In the genomic region with DNA sequence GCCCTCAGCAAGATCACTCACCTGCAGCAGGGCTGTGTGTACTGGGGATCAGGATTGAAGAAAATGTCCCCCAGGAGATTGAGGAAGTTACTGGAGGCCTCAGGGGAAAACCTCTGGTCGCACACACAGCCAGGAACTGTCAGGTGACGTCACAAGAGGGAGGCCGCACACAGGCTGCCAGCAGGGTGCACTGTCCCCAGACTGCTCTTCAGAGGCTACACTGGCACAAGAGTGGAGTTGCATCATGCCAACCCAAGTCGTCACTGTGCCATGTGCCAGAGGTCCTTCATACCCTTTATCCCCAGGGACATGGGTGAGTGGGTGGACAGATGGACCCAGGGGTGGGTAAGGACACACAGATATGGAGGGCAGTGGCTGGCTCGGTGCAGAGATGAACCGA, we compare ENCODE assay signal across 12 mouse cellular contexts. TPM values are rescaled to one million over a fixed set of nuclear protein-coding genes. Genes with fewer than 3 reads are reported as not detected.
DNase-seq lines count a peak whose midpoint lies in the region; ATAC-seq and TF ChIP-seq lines count a peak whose summit lies in the region.
"Had no signal": no experiment of that assay in that cellular context is flagged by ENCODE, and none has a peak within 500 bp of the region (broad histone marks: within the 10 kb centered on the region; RNA-seq: fewer than 3 reads in every experiment).

No protein-coding gene starts in this region.

- H3K27me3 ChIP-seq in CH12.LX (replicated peaks): no peaks in the 10 kb centered on the region
- no peaks in the 10 kb centered on the region for H3K27me3 ChIP-seq in hindbrain, postnatal 0 days (ENCODE audit: insufficient read depth, low read length)
- H3K27me3 ChIP-seq: embryonic facial prominence, embryonic 12.5 days had no signal

- TF ChIP-seq EP300 in CH12.LX (IDR thresholded peaks at IDR 0.05; ENCODE audit: low read length): peak; percentile 46; the same call in 1 of the 2 replicates

- 63% methylated on average over 6 of the region's 6 CpGs for WGBS in lung, adult 2 months
- WGBS in hindbrain, postnatal 0 days: 75% methylated on average over 6 of the region's 6 CpGs

- TF ChIP-seq CTCF in lung, adult 2 months (IDR thresholded peaks at IDR 0.05; ENCODE audit: insufficient read depth, low read length): 0 out of 2 replicates have a peak, but pooled peaks have one; percentile 6
- peak in 1 of 2 experiments; percentile 70; a peak in 3 of 4 replicates for TF ChIP-seq CTCF in CH12.LX (conservative IDR thresholded peaks at IDR 0.05 in 1 of 2, IDR thresholded peaks at IDR 0.05 in 1 of 2; ENCODE audit: low read depth in 2 of 2, low read length in 2 of 2)
- TF ChIP-seq CTCF in hindbrain, postnatal 0 days (IDR thresholded peaks at IDR 0.05; ENCODE audit: low read depth): no peak

- TF ChIP-seq POLR2A in lung, adult 2 months (IDR thresholded peaks at IDR 0.05; ENCODE audit: borderline replicate concordance, extremely low read depth, low read depth, low read length): no peak
- TF ChIP-seq POLR2A in CH12.LX (IDR thresholded peaks at IDR 0.05; ENCODE audit: low read depth, low read length): 0 out of 2 replicates have a peak, but pooled peaks have one; percentile 14

- H3K9me3 ChIP-seq in CH12.LX (replicated peaks; ENCODE audit: low read length): no peaks in the 10 kb centered on the region
- H3K9me3 ChIP-seq in hindbrain, postnatal 0 days (ENCODE audit: low read length): no peaks in the 10 kb centered on the region
- H3K9me3 ChIP-seq: embryonic facial prominence, embryonic 12.5 days had no signal

- H3K27ac ChIP-seq in CH12.LX (ENCODE audit: insufficient read depth, low read depth): peak overlapping the region; percentile 81
- no peak overlapping the region for H3K27ac ChIP-seq in hindbrain, postnatal 0 days
- H3K27ac ChIP-seq: embryonic facial prominence, embryonic 12.5 days had no signal

- dilution Hi-C loops in CH12.LX (cut with MboI; ENCODE audit: extremely low pct_ligation_motif_present, extremely low pct_unique_long_range_greater_than_20kb, low sequenced_read_pairs): no loop called here

- no peaks in the 10 kb centered on the region for H3K79me2 ChIP-seq in CH12.LX (replicated peaks; ENCODE audit: control insufficient read depth, extremely low read depth, insufficient read depth, poor library complexity, severe bottlenecking)

- H3K9ac ChIP-seq in CH12.LX (ENCODE audit: insufficient read depth, low read depth): no peak overlapping the region
- no peak overlapping the region for H3K9ac ChIP-seq in hindbrain, postnatal 0 days (replicated peaks; ENCODE audit: low read length)
- H3K9ac ChIP-seq: embryonic facial prominence, embryonic 12.5 days had no signal

- no peaks in the 10 kb centered on the region for H3K4me1 ChIP-seq in lung, adult 2 months (ENCODE audit: control insufficient read depth, insufficient read depth, low read length)
- H3K4me1 ChIP-seq in CH12.LX (ENCODE audit: control insufficient read depth in 1 of 2, insufficient read depth in 2 of 2): peaks cover 25 to 69% of the 10 kb centered on the region in 2 experiments
- H3K4me1 ChIP-seq in hindbrain, postnatal 0 days (ENCODE audit: insufficient read depth, low read length): no peaks in the 10 kb centered on the region
- H3K4me1 ChIP-seq: embryonic facial prominence, embryonic 12.5 days had no signal

- TF ChIP-seq RAD21 in CH12.LX (IDR thresholded peaks at IDR 0.05; ENCODE audit: low read depth, low read length): peak; percentile 1; the same call in 1 of the 2 replicates

- in situ Hi-C loops in CH12.LX (cut with MboI; ENCODE audit: low pct_ligation_motif_present, low pct_unique_long_range_greater_than_20kb, low sequenced_read_pairs): no loop called here

- DNase-seq in lung, adult 2 months: no peak
- no peak for DNase-seq in lung, postnatal 14 days
- DNase-seq in CH12.LX (ENCODE audit: extremely low read depth) (peak; percentile 96), adipocyte (ENCODE audit: low spot score) (peak; percentile 61)
- no peak for DNase-seq in kidney, postnatal 4 days
- no peak for DNase-seq in hindbrain, postnatal 0 days (ENCODE audit: low spot score)
- no peak for DNase-seq in embryo, embryonic 10.5 days (ENCODE audit: low spot score)
- DNase-seq: cerebellum, adult 8-10 months; heart, postnatal 4 days; kidney, postnatal 14 days had no signal

- peaks cover 80 to 95% of the 10 kb centered on the region in 2 experiments for H3K36me3 ChIP-seq in CH12.LX (replicated peaks in 1 of 2; ENCODE audit: control insufficient read depth in 1 of 2, insufficient read depth in 1 of 2, low read length in 1 of 2)
- no peaks in the 10 kb centered on the region for H3K36me3 ChIP-seq in hindbrain, postnatal 0 days (ENCODE audit: insufficient read depth, low read length)
- H3K36me3 ChIP-seq: embryonic facial prominence, embryonic 12.5 days had no signal

- no peak overlapping the region for H3K4me2 ChIP-seq in CH12.LX (ENCODE audit: insufficient read depth, low read depth, poor library complexity, severe bottlenecking)
- no peak overlapping the region for H3K4me2 ChIP-seq in hindbrain, postnatal 0 days (ENCODE audit: low read depth, low read length)
- H3K4me2 ChIP-seq: embryonic facial prominence, embryonic 12.5 days had no signal

- H3K4me3 ChIP-seq in lung, adult 2 months (replicated peaks; ENCODE audit: extremely low read depth, low read depth, low read length): no peak overlapping the region
- H3K4me3 ChIP-seq in CH12.LX (replicated peaks in 1 of 3; ENCODE audit: low read depth in 2 of 3, low read length in 2 of 3, poor library complexity in 1 of 3): peak overlapping the region in 1 of 3 experiments; percentile 46
- H3K4me3 ChIP-seq in hindbrain, postnatal 0 days (ENCODE audit: low read length): no peak overlapping the region
- H3K4me3 ChIP-seq: embryonic facial prominence, embryonic 12.5 days had no signal

- peak; percentile 42; the same call in 1 of the 2 replicates for ATAC-seq in megakaryocyte-erythroid progenitor cell, adult 5-6 weeks (replicated peaks; ENCODE audit: low FRiP score, low TSS enrichment, poor library complexity, severe bottlenecking)
- no peak for ATAC-seq in hindbrain, postnatal 0 days

TF ChIP-seq in CH12.LX, 34 proteins besides CTCF, POLR2A, EP300 and RAD21 (continues in another document):
- TF ChIP-seq TCF12 (IDR thresholded peaks at IDR 0.05; ENCODE audit: low read depth, low read length) (peak; percentile 44; the same call in 1 of the 2 replicates), BHLHE40 (IDR thresholded peaks at IDR 0.05; ENCODE audit: low read depth, low read length) (peak; percentile 72), ZC3H11A (IDR thresholded peaks at IDR 0.05; ENCODE audit: low read depth, low read length) (no peak), ETS1 (conservative IDR thresholded peaks at IDR 0.05; ENCODE audit: low read depth, low read length) (peak; percentile 64), ELF1 (IDR thresholded peaks at IDR 0.05; ENCODE audit: low read depth, low read length) (peak; percentile 53), MXI1 (IDR thresholded peaks at IDR 0.05; ENCODE audit: low read depth, low read length) (no peak; the same call in 1 of the 2 replicates), KAT2A (IDR thresholded peaks at IDR 0.05; ENCODE audit: insufficient replicate concordance, low read length) (0 out of 2 replicates have a peak, but pooled peaks have one; percentile 11), MAZ (IDR thresholded peaks at IDR 0.05; ENCODE audit: low read depth, low read length) (no peak), JUND (conservative IDR thresholded peaks at IDR 0.05; ENCODE audit: low read depth, low read length) (peak; percentile 58), JUN (IDR thresholded peaks at IDR 0.05; ENCODE audit: insufficient read depth, low read depth, low read length) (0 out of 2 replicates have a peak, but pooled peaks have one; percentile 12), IRF4 (IDR thresholded peaks at IDR 0.05; ENCODE audit: low read depth, low read length) (peak; percentile 62), SIN3A (IDR thresholded peaks at IDR 0.05; ENCODE audit: low read length) (no peak; the same call in 1 of the 2 replicates), UBTF (IDR thresholded peaks at IDR 0.05; ENCODE audit: low read depth, low read length) (no peak), CHD2 (IDR thresholded peaks at IDR 0.05; ENCODE audit: low read length) (no peak), MAX (IDR thresholded peaks at IDR 0.05; ENCODE audit: low read length) (peak; percentile 92), USF1 (IDR thresholded peaks at IDR 0.05; ENCODE audit: low read depth, low read length) (peak; percentile 4; the same call in 1 of the 2 replicates), ZKSCAN1 (IDR thresholded peaks at IDR 0.05; ENCODE audit: borderline replicate concordance, low read depth, low read length) (no peak), GABPA (IDR thresholded peaks at IDR 0.05; ENCODE audit: insufficient replicate concordance, low read depth, low read length) (no peak)

RNA-seq across cellular contexts. Expression of gene Man2b2, which starts 15.9 kb away (rescaled TPM):
- 95.6 and 106 TPM in 2 replicates for polyA plus RNA-seq in lung, adult 2 months (2012; rRNA removed)
- total RNA-seq in CH12.LX (2012; rRNA removed) (17.2 and 29.9 TPM in 2 replicates), CH12.LX (2014; rRNA removed) (9.1 and 11.9 TPM in 2 replicates)
- 34.5 and 39.4 TPM in 2 replicates for polyA plus RNA-seq in CH12.LX (2012; ENCODE audit: insufficient read length, low read depth)
- total RNA-seq in megakaryocyte-erythroid progenitor cell, adult 5-6 weeks (2014; fragmentation: Nextera tagmentation): 17.0 and 17.2 TPM in 2 replicates
- 7.8 and 8.3 TPM in 2 replicates for total RNA-seq in megakaryocyte-erythroid progenitor cell, adult 5-6 weeks (2017)
- 30.0 and 30.2 TPM in 2 replicates for total RNA-seq in hindbrain, postnatal 0 days (2014; rRNA removed)
- 16.0 and 17.9 TPM in 2 replicates for polyA plus RNA-seq in hindbrain, postnatal 0 days (2015; fragmentation: Nextera tagmentation; extraction: Ambion mirVana)

RNA-seq across cellular contexts. Expression of gene Mrfap1, which starts 18.0 kb away (rescaled TPM):
- polyA plus RNA-seq in lung, adult 2 months (2012; rRNA removed): 127 and 129 TPM in 2 replicates
- total RNA-seq in CH12.LX (2012; rRNA removed) (211 and 234 TPM in 2 replicates), CH12.LX (2014; rRNA removed) (307 and 312 TPM in 2 replicates)
- 317 and 357 TPM in 2 replicates for polyA plus RNA-seq in CH12.LX (2012; ENCODE audit: insufficient read length, low read depth)
- total RNA-seq in megakaryocyte-erythroid progenitor cell, adult 5-6 weeks (2014; fragmentation: Nextera tagmentation): 150 and 174 TPM in 2 replicates
- total RNA-seq in megakaryocyte-erythroid progenitor cell, adult 5-6 weeks (2017): 236 and 255 TPM in 2 replicates
- 278 and 298 TPM in 2 replicates for total RNA-seq in hindbrain, postnatal 0 days (2014; rRNA removed)
- polyA plus RNA-seq in hindbrain, postnatal 0 days (2015; fragmentation: Nextera tagmentation; extraction: Ambion mirVana): 443 and 477 TPM in 2 replicates

RNA-seq across cellular contexts. Expression of gene Ppp2r2c, which starts 53.8 kb away (rescaled TPM):
- polyA plus RNA-seq in lung, adult 2 months (2012; rRNA removed): 2.9 and 5.2 TPM in 2 replicates
- total RNA-seq in CH12.LX (2012; rRNA removed) (0.13 and 0.21 TPM in 2 replicates), CH12.LX (2014; rRNA removed) (not detected in 2 replicates)
- polyA plus RNA-seq in CH12.LX (2012; ENCODE audit: insufficient read length, low read depth): 0.07 TPM in 1 of 2 replicates, not detected in the other
- total RNA-seq in megakaryocyte-erythroid progenitor cell, adult 5-6 weeks (2014; fragmentation: Nextera tagmentation): not detected in 2 replicates
- total RNA-seq in megakaryocyte-erythroid progenitor cell, adult 5-6 weeks (2017): not detected in 2 replicates
- total RNA-seq in hindbrain, postnatal 0 days (2014; rRNA removed): 255 and 263 TPM in 2 replicates
- polyA plus RNA-seq in hindbrain, postnatal 0 days (2015; fragmentation: Nextera tagmentation; extraction: Ambion mirVana): 103 and 105 TPM in 2 replicates

Comparison
In these comparisons a context has a peak if more than half of its experiments do, and no peak if none do; other contexts are left out.
1. DNase-seq: peak in CH12.LX (single experiment) and adipocyte (single experiment); none in lung, adult 2 months (single experiment), lung, postnatal 14 days (single experiment), kidney, postnatal 4 days (0 of 2), hindbrain, postnatal 0 days (single experiment) and embryo, embryonic 10.5 days (single experiment).
2. RNA of gene Ppp2r2c, which starts 53.8 kb away (total RNA-seq): 255 to 263 TPM in hindbrain, postnatal 0 days; 0.13 to 0.21 TPM in CH12.LX and not detected in megakaryocyte-erythroid progenitor cell, adult 5-6 weeks; every median in the first group is over 100 times any median in the second.